Mouse (Mus musculus) limb, embryonic 11.5 days (tissue): ENCODE data around the gene Gbp4. TPM values are rescaled to one million over a fixed set of nuclear protein-coding genes. Genes with fewer than 3 reads are reported as not detected.
"Not testable (repeated sequence)": the region's sequence is repeated elsewhere in the genome, so short reads cannot be mapped to it uniquely, and the experiment has no call there.

Source experiments
- ATAC-seq: fragments of 200-750 bp; cut with Nextera tagmentation; 2 replicates; pipeline ENCODE4 v1.8.0; 2017; ENCODE audit warnings: low read depth; ENCODE audit not compliant: insufficient number of reproducible peaks, low FRiP score, low TSS enrichment
- DNase-seq: peaks from one replicate; pipeline ENCODE4 v3.0.0-alpha.2; 2015; ENCODE audit warnings: low spot score
- H3K27ac ChIP-seq: fragments of 300-500 bp; sonication (generic); replicated peaks from 2 replicates; pipeline ENCODE4 v1.5.1; 2014; ENCODE audit warnings: low read depth, mild to moderate bottlenecking, low read length
- H3K27me3 ChIP-seq: fragments of 300-500 bp; sonication (generic); 2 replicates; pipeline ENCODE4 v1.6.1; 2014; ENCODE audit warnings: mild to moderate bottlenecking, low read length, mixed read lengths; ENCODE audit not compliant: control insufficient read depth, insufficient read depth
- H3K36me3 ChIP-seq: fragments of 300-500 bp; sonication (generic); 2 replicates; pipeline ENCODE4 v1.6.1; 2014; ENCODE audit warnings: mild to moderate bottlenecking, low read length, moderate library complexity, mixed read lengths; ENCODE audit not compliant: control insufficient read depth, insufficient read depth
- H3K4me1 ChIP-seq: fragments of 300-500 bp; sonication (generic); 2 replicates; pipeline ENCODE4 v1.6.1; 2014; ENCODE audit warnings: low read length, mixed read lengths; ENCODE audit not compliant: control insufficient read depth, insufficient read depth
- H3K4me2 ChIP-seq: fragments of 300-500 bp; sonication (generic); 2 replicates; pipeline ENCODE4 v1.6.1; 2014; ENCODE audit warnings: low read depth, mild to moderate bottlenecking, moderate library complexity; ENCODE audit not compliant: severe bottlenecking
- H3K4me3 ChIP-seq: fragments of 300-500 bp; sonication (generic); 2 replicates; pipeline ENCODE4 v1.5.1; 2014; ENCODE audit warnings: low read depth, low read length
- H3K9ac ChIP-seq: fragments of 300-500 bp; sonication (generic); 2 replicates; pipeline ENCODE4 v1.6.1; 2014; ENCODE audit warnings: mild to moderate bottlenecking, low read length
- H3K9me3 ChIP-seq: fragments of 300-500 bp; sonication (generic); 2 replicates; pipeline ENCODE4 v1.6.1; 2016; ENCODE audit warnings: low read length; ENCODE audit not compliant: control insufficient read depth
- polyA plus RNA-seq: library from polyadenylated mRNA; unstranded; fragments of >200 nt; fragmentation: Nextera tagmentation; extraction: Ambion mirVana; gene quantifications from 2 replicates; pipeline ENCODE4 v1.2.1, GENCODE M21; 2014

Gene Gbp4
- polyA plus RNA-seq, 1 experiment from 2014 or later: 0.21 TPM

DNA sequence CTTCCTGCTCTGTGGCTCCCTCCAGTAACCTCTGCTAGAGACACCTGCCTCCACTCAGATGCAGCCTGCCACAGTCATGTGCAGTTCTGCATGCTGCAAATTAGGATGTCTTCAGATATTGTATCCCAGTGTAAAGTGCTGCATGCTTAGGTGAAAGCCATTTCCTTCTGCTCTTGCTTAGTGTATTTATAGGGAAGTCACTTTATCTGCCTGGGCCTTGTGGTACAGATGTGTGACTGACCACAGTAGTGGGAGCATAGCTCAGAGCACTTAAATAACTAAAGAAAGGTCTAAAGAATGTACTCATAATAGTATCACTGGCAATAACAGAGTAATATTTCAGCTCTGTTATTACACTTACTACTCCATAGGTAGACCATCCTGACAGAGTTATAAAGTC, 57.5 kb downstream of the Gbp4 start:
- Histone ChIP-seq H3K4me1 (no peaks in the 10 kb centered on the region), H3K9me3 (no peaks in the 10 kb centered on the region), H3K4me3 (no peak overlapping the region), H3K4me2 (no peak overlapping the region), H3K27ac (no peak overlapping the region), H3K27me3 (no peaks in the 10 kb centered on the region), H3K9ac (no peak overlapping the region), H3K36me3 (no peaks in the 10 kb centered on the region)
- ATAC-seq: no peak
- DNase-seq: no peak

DNA sequence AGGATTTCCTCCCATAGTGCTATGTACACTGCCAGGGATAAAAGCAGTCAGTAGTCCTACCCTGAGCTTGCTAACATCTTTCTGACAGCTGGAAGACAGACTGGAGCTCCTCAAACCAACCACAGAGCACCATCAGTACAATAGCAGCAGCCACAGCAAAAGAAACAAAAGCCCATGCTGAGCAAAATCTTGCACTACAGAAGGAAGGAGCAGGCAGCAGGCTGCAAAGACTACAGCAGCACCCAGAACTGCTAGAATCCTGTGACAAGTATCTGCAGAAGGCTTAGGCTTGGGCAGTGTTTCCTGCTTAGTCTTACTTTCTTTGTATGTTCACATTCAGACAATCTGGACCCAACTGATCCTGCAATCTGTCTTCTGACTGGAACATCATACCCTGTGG, 71.0 kb downstream of the Gbp4 start:
- not testable (repeated sequence) for H3K27me3 ChIP-seq, H3K4me2 ChIP-seq, H3K4me1 ChIP-seq, H3K9me3 ChIP-seq, ATAC-seq, H3K9ac ChIP-seq, H3K4me3 ChIP-seq, DNase-seq, H3K36me3 ChIP-seq, H3K27ac ChIP-seq

Other genes starting within 250 kb of the Gbp4 start
- gene Abcg3, start 156.9 kb downstream of the Gbp4 start, polyA plus RNA-seq: 0.12 and 0.40 TPM in 2 replicates
- 1.7 and 2.1 TPM in 2 replicates for gene Gbp9, start within 50 bp of the Gbp4 start, polyA plus RNA-seq
- not detected in 2 replicates for gene Gbp8, start within 50 bp of the Gbp4 start, polyA plus RNA-seq
- not detected in 2 replicates for gene Gbp10, start 99.9 kb upstream of the Gbp4 start, polyA plus RNA-seq
- gene Gm43302, start 154.1 kb upstream of the Gbp4 start, polyA plus RNA-seq: not detected in 2 replicates
- 0.06 and 0.09 TPM in 2 replicates for gene Gbp6, start 154.1 kb upstream of the Gbp4 start, polyA plus RNA-seq